Mouse (Mus musculus): Measurements from ENCODE around the gene Cux2.

Gene Cux2

GRCm38 (mm10) chr5:122015149-122015548, 34.8 kb downstream of the Cux2 start:
- DNase-seq = no peak

GRCm38 (mm10) chr5:122014671-122015070, 35.2 kb downstream of the Cux2 start:
- no peak for DNase-seq

DNA sequence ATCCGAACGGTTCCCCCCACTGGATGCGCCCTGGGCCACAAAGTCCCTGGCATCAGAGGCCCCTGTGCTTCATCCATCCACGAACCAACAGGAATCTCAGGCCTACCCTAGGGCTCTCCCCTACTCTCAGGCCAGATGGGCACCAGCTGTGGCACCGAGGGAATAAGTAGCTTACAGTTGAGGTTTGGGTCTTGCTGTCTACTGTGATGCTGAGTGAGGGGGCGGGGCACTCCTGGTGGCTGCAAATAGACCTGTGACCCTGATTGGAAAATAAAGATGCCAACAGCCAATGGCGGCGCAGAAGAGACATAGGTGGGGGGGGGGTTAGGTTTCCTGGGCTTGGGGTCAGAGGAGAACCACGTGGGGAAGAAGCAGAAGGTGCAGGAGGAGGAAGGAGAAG, 38.6 kb downstream of the Cux2 start:
- no peak for DNase-seq

DNA sequence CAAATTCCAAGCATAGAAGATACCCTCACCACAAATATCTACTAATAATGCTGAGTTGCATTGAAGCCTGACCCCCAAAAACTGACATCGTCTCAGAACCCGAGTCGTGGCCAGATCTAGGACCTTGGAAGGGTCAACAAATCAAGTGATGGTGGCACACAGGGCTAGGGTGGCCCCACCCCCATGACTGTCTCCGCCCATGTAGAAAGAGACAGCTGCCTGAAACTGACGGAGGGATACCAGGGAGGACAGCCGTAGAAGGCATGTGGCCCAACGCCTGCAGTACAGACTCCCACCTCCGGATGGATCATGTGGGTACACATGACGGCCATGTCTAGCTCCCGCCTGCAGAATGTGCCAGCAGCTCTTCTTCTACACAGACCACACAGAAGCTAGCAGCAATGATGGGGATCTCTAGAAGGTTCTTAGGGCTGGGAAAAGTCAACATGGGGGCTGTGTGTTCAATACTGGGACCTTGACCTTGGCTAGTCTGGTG, 41.9 kb downstream of the Cux2 start:
- no peak for DNase-seq

GRCm38 (mm10) chr5:122003460-122003859, 46.4 kb downstream of the Cux2 start:
- DNase-seq = no peak

DNA sequence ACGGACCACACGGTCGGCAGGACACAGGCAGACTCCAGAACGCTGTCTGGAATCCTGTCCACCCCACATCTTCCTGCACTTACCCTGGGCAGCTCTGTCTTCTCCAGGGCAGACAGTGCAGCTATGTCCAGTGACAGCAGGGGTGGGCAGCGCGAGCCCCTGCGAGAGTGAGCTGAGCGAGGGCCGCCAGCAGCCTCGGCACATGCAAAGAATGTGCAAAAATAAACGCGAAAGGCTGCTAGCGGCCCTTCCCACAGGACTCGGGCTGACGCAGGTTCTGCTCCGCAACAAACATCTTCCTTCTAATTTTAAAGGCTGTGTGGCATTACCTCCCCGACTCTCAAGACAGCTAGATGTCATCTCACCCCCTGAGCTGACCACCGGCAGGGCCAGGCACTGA, 47.8 kb downstream of the Cux2 start:
- no peak for DNase-seq

DNA sequence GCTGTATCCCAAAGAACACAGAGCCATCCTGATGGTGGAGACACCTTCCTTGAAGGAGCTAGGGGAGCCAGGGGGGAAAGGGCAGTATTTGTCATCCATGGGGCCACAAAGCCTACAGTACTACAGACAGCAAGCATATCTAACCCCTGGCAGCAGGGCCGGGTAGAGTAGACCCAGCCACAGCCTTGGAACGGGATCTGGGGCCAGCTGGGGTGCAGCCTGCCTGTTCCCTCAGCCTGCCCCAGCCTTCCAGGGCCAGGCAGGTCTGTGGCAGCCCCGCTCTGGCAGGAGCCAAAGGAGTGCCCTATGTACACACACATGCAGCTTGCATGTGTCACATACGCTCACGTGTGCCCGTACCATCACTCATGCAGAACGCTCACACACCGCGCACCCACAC, 48.6 kb downstream of the Cux2 start:
- DNase-seq = no peak

GRCm38 (mm10) chr5:122000381-122000780, 49.5 kb downstream of the Cux2 start:
- no peak for DNase-seq

DNA sequence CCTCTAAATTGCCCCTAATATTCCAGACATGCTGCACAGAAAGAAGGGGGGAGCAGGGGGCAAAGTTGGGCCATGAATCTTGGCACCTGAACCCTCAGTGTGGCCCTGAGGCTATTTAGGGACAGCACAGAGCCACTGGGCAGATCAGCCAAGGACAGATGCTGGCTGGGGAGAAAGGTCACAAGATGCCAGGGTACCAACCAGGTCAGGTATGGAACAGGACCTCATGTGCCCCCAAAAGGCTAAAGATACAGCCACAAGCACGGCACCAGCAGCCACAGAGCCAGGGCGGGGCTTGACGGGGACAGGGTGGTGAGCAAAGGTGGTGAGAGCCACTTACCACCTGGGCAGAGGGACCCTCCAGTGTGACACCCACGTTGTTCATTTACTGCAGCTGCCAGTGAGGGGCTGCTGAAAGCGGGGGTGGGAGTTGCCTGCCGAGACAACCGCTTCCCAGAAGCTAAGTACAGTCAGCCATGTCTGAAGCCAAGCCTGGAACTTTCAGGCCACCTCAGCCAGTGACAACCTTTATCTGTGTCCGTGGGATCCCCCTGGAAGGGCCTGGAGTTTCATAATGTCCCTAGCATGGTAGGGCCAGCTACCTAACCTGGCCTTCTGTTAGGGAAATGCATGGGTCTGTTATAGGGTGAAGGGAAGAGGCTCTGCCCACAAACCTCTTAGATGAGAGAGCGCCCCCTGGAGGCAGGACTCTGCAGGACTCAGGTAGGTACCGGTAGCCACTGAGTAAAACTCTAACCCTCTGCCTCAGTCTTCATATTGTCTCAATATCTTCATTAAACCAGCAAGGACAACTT, 50.7 kb downstream of the Cux2 start:
- DNase-seq = peak; percentile 37 to 64

- no peak for DNase-seq
Measured at GRCm38 (mm10) chr5:121998281-121998680, 51.6 kb downstream of the Cux2 start.

DNA sequence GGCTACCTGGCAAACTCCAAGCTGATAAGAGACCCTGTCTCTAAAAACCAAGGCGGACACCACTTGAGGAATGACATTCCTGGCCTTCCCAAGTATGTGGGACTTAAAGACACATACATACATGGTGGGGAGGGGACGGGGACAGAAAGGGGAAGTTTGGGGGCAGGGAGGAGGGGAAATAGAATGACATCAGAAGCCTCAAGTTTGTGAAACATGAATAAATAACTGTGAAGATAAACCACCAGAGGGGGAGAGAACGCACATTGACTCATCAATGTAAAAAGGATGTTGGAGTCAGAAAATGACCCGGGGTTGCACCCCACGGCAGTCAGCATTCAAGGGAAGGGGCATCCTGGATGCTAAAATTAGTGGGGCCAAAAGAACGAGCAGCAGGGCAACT, 53.2 kb downstream of the Cux2 start:
- DNase-seq = no peak

- DNase-seq = no peak
Measured at GRCm38 (mm10) chr5:121994808-121995207, 55.1 kb downstream of the Cux2 start.

- DNase-seq = no peak
Measured at GRCm38 (mm10) chr5:121991914-121992313, 58.0 kb downstream of the Cux2 start.

DNA sequence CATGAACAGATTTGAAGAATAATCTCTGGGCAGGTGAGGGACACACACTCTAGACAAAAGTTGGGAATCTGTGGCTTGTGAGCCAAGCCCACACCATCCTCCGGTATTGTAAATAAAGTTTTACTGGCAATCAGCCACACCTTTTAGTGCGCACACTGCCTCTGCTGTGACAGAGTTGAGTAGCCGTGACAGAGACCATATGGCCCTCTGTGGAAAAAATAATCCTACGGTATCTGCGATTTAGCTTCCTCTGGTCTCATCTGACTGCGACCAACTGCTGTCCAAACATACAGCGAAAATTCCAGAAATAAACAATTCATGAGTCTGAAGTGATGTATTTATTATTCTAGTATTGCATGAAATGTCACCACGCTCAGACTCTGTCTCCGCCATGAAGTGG, 64.0 kb downstream of the Cux2 start:
- no peak for DNase-seq

DNA sequence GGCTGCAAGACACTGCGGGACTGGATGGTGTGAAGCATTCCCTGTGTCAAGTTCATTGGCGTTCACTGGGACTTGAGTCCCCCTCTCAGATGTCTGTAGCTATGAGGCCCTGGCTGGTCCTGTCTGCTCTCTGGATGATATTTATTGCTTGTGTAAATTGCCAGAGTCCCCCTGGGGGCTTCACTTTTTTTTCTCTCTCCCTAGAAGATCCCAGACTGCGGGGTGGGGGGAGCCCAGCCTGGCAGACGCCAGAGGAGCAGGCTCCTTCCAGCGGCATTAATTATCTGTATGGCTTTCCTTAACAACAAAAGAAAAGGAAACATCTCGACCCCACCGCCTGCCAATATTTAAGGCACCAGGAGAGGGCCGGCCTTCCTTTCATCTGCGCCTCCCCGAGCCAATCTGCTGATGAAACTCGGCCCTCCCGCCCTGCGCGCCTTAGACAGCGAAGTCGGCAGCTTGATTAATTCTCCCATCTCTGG, 68.2 kb downstream of the Cux2 start:
- peak; percentile 27 to 37 for DNase-seq

- no peak for DNase-seq
Measured at GRCm38 (mm10) chr5:121976331-121976730, 73.6 kb downstream of the Cux2 start.

DNA sequence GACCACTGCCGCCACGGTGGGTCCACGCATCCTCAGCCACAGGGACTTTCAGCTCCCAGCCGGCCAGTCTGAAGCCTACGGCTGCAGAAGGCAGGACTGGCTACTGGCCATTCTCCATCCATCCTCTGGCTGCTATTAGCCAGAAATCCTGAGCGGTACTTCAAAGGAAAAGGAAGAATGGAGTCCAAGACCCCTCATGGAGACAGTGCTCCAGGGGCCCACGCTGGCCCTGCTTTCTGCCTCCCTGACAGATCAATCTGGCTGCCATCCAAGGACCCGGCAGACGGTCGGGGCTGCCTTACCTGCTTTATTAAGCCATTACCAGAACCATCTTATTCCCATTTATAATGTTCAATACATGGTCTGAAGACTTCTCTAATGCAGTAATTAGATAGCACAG, 76.4 kb downstream of the Cux2 start:
- DNase-seq = no peak

- peak; percentile 13 to 41 for DNase-seq
Measured at GRCm38 (mm10) chr5:121972680-121973192, 77.2 kb downstream of the Cux2 start.

DNA sequence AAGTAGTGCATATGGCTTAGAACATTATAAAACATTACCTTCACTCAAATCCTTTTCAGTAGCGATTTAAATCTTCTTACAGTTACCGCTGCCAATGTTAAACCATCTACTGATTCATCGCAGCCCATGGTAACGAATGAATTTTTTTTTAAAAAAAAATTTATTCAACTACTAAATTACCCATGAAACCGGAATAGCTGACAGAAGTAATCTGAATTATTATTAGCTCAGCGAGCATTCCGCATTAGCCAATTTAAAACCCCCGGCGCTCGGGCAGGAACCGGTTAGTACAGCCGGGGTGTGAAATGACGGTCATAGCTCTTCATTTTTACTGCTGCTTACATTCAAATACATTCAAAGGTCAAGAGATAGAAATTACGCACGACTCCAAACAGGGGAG, 80.9 kb downstream of the Cux2 start:
- no peak for DNase-seq

GRCm38 (mm10) chr5:121968416-121968815, 81.5 kb downstream of the Cux2 start:
- DNase-seq = no peak

DNA sequence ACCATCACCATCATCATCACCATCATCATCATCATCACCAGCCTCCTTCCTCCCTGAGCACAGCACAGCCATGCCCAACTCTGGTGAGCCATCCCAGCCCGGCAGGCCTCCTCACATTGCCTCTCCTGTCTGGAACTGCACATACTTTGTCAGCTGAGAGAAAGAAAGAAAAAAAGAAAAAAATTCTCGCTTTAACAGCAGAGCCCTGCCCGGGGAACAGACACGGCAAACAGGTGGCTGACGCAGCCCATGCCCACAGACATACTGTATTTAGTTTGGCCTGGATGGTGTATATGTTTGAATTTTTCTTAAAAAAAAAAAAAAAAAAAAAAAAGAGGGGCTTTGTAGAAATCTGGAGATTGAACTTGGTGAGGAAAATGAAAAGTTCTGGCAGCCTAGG, 82.4 kb downstream of the Cux2 start:
- no peak for DNase-seq

- peak in 1 of 2 experiments; percentile 37 for DNase-seq
Measured at GRCm38 (mm10) chr5:121966940-121967339, 83.0 kb downstream of the Cux2 start.

DNA sequence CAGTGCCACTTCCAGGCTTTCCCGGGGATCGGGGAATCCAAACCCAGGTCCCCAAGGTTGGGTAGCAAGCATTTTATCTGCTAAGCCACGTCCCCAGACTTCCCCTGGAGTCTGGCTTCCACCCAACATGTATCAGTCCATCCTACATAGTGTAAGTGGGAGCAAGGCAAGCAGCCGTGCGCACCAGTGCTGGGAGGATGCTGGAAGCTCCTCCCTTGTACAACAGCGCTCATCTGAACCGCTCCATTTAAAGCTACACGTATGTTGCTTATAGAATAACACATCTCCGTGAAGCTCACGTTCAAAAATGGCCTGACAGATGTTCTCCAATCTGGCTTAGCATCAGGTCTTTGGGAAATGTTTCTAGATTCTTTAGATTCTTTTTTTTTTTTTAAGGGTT, 86.9 kb downstream of the Cux2 start:
- DNase-seq = no peak

DNA sequence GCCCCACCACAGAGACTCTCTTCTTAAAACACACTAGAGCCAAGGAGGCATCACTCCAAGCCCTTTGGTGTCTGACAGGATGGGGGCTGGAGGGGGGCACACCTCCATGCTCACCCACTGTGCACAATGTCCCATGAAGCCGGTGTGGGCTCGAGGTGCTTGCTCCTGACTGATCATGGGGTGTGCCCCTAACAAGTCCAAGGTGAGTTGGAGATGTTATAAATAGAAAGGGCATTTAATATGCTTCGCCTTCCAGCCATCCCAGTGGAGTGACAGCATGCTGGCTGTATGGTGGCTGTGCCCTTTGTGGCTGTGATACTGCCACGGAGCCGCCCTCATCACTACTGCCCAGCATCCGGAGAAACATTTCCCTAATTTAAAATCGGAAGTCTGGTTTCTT, 87.5 kb downstream of the Cux2 start:
- DNase-seq = no peak

- no peak for DNase-seq
Measured at GRCm38 (mm10) chr5:121961256-121961655, 88.6 kb downstream of the Cux2 start.

Data from lung, postnatal 4 days (tissue).